Mouse (Mus musculus) limb, embryonic 15.5 days (tissue): Measurements from ENCODE around the gene A430078G23Rik. TPM values are rescaled to one million over a fixed set of nuclear protein-coding genes. Genes with fewer than 3 reads are reported as not detected.

Source experiments
- polyA plus RNA-seq: library from polyadenylated mRNA; unstranded; fragments of >200 nt; fragmentation: Nextera tagmentation; extraction: Ambion mirVana; gene quantifications from 2 replicates; pipeline ENCODE4 v1.2.1, GENCODE M21; 2015

Gene A430078G23Rik
- polyA plus RNA-seq, 1 experiment from 2014 or later = 0.20 TPM

Other genes starting within 250 kb of the A430078G23Rik start
- 36.4 and 38.0 TPM in 2 replicates for gene Insr, start 73.8 kb upstream of the A430078G23Rik start, polyA plus RNA-seq
- 8.4 and 9.0 TPM in 2 replicates for gene Arhgef18, start 39.6 kb downstream of the A430078G23Rik start, polyA plus RNA-seq
- 5.6 and 6.2 TPM in 2 replicates for gene Pex11g, start 114.3 kb downstream of the A430078G23Rik start, polyA plus RNA-seq
- gene Tex45, start 117.4 kb downstream of the A430078G23Rik start, polyA plus RNA-seq = not detected in 2 replicates
- 43.7 and 45.9 TPM in 2 replicates for gene Zfp358, start 139.7 kb downstream of the A430078G23Rik start, polyA plus RNA-seq
- gene Mcoln1, start 147.0 kb downstream of the A430078G23Rik start, polyA plus RNA-seq = 50.8 and 53.3 TPM in 2 replicates
- gene Pnpla6, start 162.0 kb downstream of the A430078G23Rik start, polyA plus RNA-seq = 21.8 and 23.5 TPM in 2 replicates
- gene C330021F23Rik, start 214.6 kb downstream of the A430078G23Rik start, polyA plus RNA-seq = 0.26 and 0.47 TPM in 2 replicates
- 11.4 and 11.6 TPM in 2 replicates for gene Camsap3, start 233.9 kb downstream of the A430078G23Rik start, polyA plus RNA-seq